Mouse (Mus musculus): Measurements from ENCODE around the gene Cldnd2. TPM values are rescaled to one million over a fixed set of nuclear protein-coding genes. Genes with fewer than 3 reads are reported as not detected.

The Cldnd2 gene
- total and polyA plus RNA-seq, 2 experiments from 2014 or later: not detected

DNA sequence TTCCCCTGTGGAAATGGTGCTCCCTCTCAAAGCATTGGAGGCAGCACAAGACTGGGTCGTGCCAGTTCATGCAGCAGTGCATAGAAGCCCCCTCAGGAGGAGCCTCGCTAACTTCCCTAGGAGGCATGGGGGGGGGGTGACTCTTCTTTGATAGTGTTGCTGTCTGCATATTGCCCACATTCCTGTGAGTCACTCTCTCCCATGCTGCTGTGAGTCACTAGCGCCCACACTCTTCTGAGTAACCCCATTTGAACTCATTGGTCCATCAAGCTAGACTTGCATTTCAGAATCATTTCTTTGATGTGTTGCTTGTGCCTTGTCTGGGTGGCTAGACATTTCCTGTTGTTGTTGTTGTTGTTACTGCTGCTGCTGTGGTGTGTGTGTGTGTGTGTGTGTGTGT lies 40.6 kb downstream of the Cldnd2 start:
- ATAC-seq (ENCODE audit: low FRiP score) (no peak), DNase-seq (ENCODE audit: low spot score) (no peak)
- H3K9ac ChIP-seq (replicated peaks; ENCODE audit: low read length, poor library complexity, severe bottlenecking): no peak overlapping the region
- TF ChIP-seq CTCF (IDR thresholded peaks at IDR 0.05): no peak
- no peaks in the 10 kb centered on the region for H3K9me3 ChIP-seq (ENCODE audit: low read length)
- H3K4me1 ChIP-seq (ENCODE audit: insufficient read depth, low read length): no peaks in the 10 kb centered on the region
- 56% methylated on average over 3 of the region's 3 CpGs for WGBS
- peaks cover 16% of the 10 kb centered on the region for H3K36me3 ChIP-seq (ENCODE audit: insufficient read depth, low read length)
- H3K27ac ChIP-seq (ENCODE audit: low read depth, low read length): no peak overlapping the region
- H3K27me3 ChIP-seq (ENCODE audit: insufficient read depth, low read length): no peaks in the 10 kb centered on the region
- no peak overlapping the region for H3K4me2 ChIP-seq (ENCODE audit: low read depth, low read length, poor library complexity, severe bottlenecking)
- no peak overlapping the region for H3K4me3 ChIP-seq (ENCODE audit: low read depth, low read length)

DNA sequence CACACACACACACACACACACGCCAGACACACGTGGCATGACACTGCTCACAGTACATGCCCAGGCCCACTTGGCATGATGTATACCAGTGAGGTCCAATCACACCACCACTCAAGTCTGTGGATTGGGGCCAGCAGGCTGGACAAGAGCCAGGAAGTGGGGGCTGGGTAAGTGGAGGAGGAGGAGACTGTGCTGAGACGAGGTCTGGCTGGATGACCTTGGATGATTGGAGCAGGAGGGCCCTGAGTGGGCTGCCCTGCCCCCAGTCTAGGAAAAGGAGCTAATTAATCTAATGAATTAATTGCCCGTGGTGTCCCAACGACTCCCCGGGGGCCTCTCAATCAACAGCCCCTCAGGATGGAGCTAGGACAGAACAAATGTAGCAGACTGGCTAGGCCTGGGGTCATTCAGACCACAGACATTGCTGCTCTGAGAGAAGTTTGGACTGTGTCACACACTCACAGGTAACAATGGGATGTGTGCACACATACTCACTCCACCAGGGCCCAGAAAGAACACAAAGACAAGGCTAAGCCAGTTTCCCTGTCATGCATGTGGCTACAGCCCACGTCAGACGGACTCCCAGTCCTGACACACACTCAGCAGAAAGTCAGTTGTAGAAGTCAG lies 41.6 kb downstream of the Cldnd2 start:
- peak; percentile 58 for DNase-seq (ENCODE audit: low spot score)
- Histone ChIP-seq H3K4me3 (ENCODE audit: low read depth, low read length) (no peak overlapping the region), H3K4me2 (ENCODE audit: low read depth, low read length, poor library complexity, severe bottlenecking) (no peak overlapping the region), H3K27me3 (ENCODE audit: insufficient read depth, low read length) (no peaks in the 10 kb centered on the region), H3K9ac (replicated peaks; ENCODE audit: low read length, poor library complexity, severe bottlenecking) (no peak overlapping the region), H3K4me1 (ENCODE audit: insufficient read depth, low read length) (no peaks in the 10 kb centered on the region), H3K27ac (ENCODE audit: low read depth, low read length) (no peak overlapping the region), H3K36me3 (ENCODE audit: insufficient read depth, low read length) (peaks cover 16% of the 10 kb centered on the region), H3K9me3 (ENCODE audit: low read length) (no peaks in the 10 kb centered on the region)
- WGBS: 65% methylated on average over 8 of the region's 8 CpGs
- ATAC-seq (ENCODE audit: low FRiP score): no peak
- no peak for TF ChIP-seq CTCF (IDR thresholded peaks at IDR 0.05)

DNA sequence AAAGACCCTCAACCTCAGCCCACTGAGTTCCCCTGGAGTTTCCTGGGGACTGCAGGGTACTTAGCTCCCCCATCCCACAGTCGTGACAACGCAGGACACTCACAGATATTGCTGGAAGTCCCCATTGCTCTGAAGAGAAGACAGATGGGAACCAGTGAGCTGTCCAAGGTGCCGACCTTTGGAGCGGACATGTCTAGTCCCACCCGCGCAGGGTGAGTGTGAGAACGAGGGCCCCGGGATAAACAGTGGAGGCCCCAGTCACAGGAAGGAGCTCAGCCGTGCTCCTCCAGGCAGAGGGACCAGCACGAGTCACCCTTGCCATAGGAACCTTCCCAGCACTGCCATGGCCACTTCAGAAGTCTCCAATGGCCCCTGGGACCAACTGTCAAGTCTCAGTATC lies 42.7 kb downstream of the Cldnd2 start:
- 23% methylated on average over 10 of the region's 10 CpGs for WGBS

DNA sequence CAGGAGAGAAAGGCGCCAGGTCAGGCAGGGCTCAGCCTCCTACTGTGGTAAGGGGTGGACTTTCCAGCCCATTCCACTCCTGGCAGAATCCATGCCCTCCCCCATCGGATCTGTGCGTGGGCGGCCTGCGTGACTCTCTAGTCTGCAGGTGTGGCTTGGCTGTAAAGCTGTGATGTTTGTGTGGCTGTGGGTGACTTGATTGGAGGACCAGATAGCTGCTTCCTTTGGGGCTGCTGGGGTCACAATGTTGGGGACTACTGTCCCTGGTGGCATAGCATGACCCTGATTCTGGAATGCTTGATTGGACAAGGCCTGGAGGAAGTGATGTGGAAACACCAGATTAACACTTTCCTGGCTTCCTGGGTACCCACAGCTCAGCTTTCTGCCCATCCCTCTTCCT lies 48.1 kb downstream of the Cldnd2 start:
- TF ChIP-seq CTCF (IDR thresholded peaks at IDR 0.05): no peak
- Histone ChIP-seq H3K36me3 (ENCODE audit: insufficient read depth, low read length) (no peaks in the 10 kb centered on the region), H3K9me3 (ENCODE audit: low read length) (no peaks in the 10 kb centered on the region), H3K4me2 (ENCODE audit: low read depth, low read length, poor library complexity, severe bottlenecking) (peak overlapping the region; percentile 45), H3K9ac (replicated peaks; ENCODE audit: low read length, poor library complexity, severe bottlenecking) (peak overlapping the region; percentile 99), H3K27me3 (ENCODE audit: insufficient read depth, low read length) (no peaks in the 10 kb centered on the region), H3K4me1 (ENCODE audit: insufficient read depth, low read length) (peaks cover 4% of the 10 kb centered on the region; the same call in 1 of the 2 replicates), H3K4me3 (ENCODE audit: low read depth, low read length) (peak overlapping the region; percentile 78), H3K27ac (ENCODE audit: low read depth, low read length) (0 out of 2 replicates have a peak overlapping the region, but pooled peaks have one; percentile 91)
- DNase-seq (ENCODE audit: low spot score) (no peak), ATAC-seq (ENCODE audit: low FRiP score) (peak; percentile 11; the same call in 1 of the 2 replicates)
- 50% methylated on average over 5 of the region's 5 CpGs for WGBS

More for the DNA sequence above, 42.7 kb downstream of the Cldnd2 start:
- no peak overlapping the region for H3K4me3 ChIP-seq (ENCODE audit: low read depth, low read length)
- H3K4me2 ChIP-seq (ENCODE audit: low read depth, low read length, poor library complexity, severe bottlenecking): no peak overlapping the region
- ATAC-seq (ENCODE audit: low FRiP score): no peak
- peaks cover 9% of the 10 kb centered on the region for H3K36me3 ChIP-seq (ENCODE audit: insufficient read depth, low read length)
- H3K27me3 ChIP-seq (ENCODE audit: insufficient read depth, low read length): no peaks in the 10 kb centered on the region
- no peak overlapping the region for H3K27ac ChIP-seq (ENCODE audit: low read depth, low read length)
- no peak for DNase-seq (ENCODE audit: low spot score)
- H3K4me1 ChIP-seq (ENCODE audit: insufficient read depth, low read length): no peaks in the 10 kb centered on the region
- H3K9me3 ChIP-seq (ENCODE audit: low read length): no peaks in the 10 kb centered on the region
- no peak overlapping the region for H3K9ac ChIP-seq (replicated peaks; ENCODE audit: low read length, poor library complexity, severe bottlenecking)
- TF ChIP-seq CTCF (IDR thresholded peaks at IDR 0.05): no peak

DNA sequence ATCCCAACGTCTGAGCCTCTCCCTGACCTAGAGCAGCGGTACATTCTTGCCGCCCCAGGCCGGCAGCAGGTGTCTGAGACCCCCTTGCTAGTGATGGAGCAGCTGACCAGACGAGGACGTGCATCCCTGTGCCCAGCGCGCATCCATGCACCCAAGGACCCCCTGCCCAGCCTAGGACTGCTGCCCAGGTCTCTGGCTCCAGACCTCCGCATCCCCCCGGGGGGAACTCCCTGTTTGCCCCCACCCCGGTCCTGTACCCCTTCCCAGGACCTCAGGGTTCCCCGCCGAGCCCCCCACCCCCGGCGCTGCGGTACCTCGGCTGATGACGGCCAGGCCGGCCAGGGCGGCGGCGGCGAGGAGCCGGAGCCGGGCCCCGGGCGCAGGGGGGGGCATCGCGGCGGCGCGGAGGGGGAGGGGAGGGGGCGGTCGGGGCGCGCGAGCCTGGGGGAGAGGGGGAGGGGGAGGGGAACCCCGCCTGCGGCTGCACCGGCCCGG lies 49.1 kb downstream of the Cldnd2 start, which contains the start of gene Iglon5:
Gene Iglon5 (minus strand): TSS at position 445 of the 495 bp plus-strand sequence.
- Histone ChIP-seq H3K4me2 (ENCODE audit: low read depth, low read length, poor library complexity, severe bottlenecking) (peak within 1 kb of the TSS; percentile 45), H3K27me3 (ENCODE audit: insufficient read depth, low read length) (no peaks in the 10 kb centered on the region), H3K9ac (replicated peaks; ENCODE audit: low read length, poor library complexity, severe bottlenecking) (peak within 1 kb of the TSS; percentile 99), H3K27ac (ENCODE audit: low read depth, low read length) (peak within 1 kb of the TSS; percentile 91), H3K36me3 (ENCODE audit: insufficient read depth, low read length) (no peaks in the 10 kb centered on the region), H3K4me1 (ENCODE audit: insufficient read depth, low read length) (peaks cover 4% of the 10 kb centered on the region; the same call in 1 of the 2 replicates), H3K9me3 (ENCODE audit: low read length) (no peaks in the 10 kb centered on the region), H3K4me3 (ENCODE audit: low read depth, low read length) (peak within 1 kb of the TSS; percentile 78)
- no peak for TF ChIP-seq CTCF (IDR thresholded peaks at IDR 0.05)
- ATAC-seq (ENCODE audit: low FRiP score) (peak; percentile 62), DNase-seq (ENCODE audit: low spot score) (no peak)
- 0% methylated on average over 10 of the region's 41 CpGs for WGBS

DNA sequence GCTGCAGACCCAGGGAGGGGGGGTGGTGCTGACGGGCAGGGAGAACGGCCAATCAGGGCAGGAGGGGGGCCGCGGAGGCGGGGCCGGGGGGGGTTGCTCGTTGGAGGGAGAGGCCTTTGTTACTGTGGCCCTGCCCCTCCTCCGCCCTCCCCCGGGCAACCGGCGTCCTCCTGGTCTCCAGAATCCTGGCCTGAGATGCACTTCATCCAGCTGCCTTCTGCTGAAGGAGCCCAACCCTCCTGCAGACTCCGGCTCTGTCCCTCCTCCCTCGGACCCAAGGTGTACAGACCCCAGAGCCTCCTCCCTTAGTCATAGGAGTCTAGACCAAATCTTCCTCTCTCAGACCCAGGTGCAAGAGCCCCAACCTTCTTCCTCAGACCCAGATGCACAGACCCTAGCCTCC lies 49.6 kb downstream of the Cldnd2 start:
- no peaks in the 10 kb centered on the region for H3K36me3 ChIP-seq (ENCODE audit: insufficient read depth, low read length)
- peaks cover 4% of the 10 kb centered on the region; the same call in 1 of the 2 replicates for H3K4me1 ChIP-seq (ENCODE audit: insufficient read depth, low read length)
- 0% methylated on average over 4 of the region's 13 CpGs for WGBS
- no peak for TF ChIP-seq CTCF (IDR thresholded peaks at IDR 0.05)
- H3K9ac ChIP-seq (replicated peaks; ENCODE audit: low read length, poor library complexity, severe bottlenecking): peak overlapping the region; percentile 99
- peak overlapping the region; percentile 78 for H3K4me3 ChIP-seq (ENCODE audit: low read depth, low read length)
- peak overlapping the region; percentile 91 for H3K27ac ChIP-seq (ENCODE audit: low read depth, low read length)
- H3K9me3 ChIP-seq (ENCODE audit: low read length): no peaks in the 10 kb centered on the region
- no peaks in the 10 kb centered on the region for H3K27me3 ChIP-seq (ENCODE audit: insufficient read depth, low read length)
- ATAC-seq (ENCODE audit: low FRiP score) (peak; percentile 92), DNase-seq (ENCODE audit: low spot score) (peak; percentile 84)
- H3K4me2 ChIP-seq (ENCODE audit: low read depth, low read length, poor library complexity, severe bottlenecking): peak overlapping the region; percentile 45

Measured in midbrain, postnatal 0 days (tissue).